Mouse (Mus musculus) skeletal muscle tissue, adult 2 months (tissue): ENCODE measurements around the gene Mical3.
A peak's percentile ranks its signal among the peaks of the same experiment; 100 is the strongest.
"Not testable (repeated sequence)": the region's sequence is repeated elsewhere in the genome, so short reads cannot be mapped to it uniquely, and the experiment has no call there.

ENCODE experiments used
- DNase-seq: peaks from one replicate; pipeline ENCODE4 v3.0.0-alpha.2; 2012; ENCODE audit warnings: low read depth, low spot score

The Mical3 gene

DNA sequence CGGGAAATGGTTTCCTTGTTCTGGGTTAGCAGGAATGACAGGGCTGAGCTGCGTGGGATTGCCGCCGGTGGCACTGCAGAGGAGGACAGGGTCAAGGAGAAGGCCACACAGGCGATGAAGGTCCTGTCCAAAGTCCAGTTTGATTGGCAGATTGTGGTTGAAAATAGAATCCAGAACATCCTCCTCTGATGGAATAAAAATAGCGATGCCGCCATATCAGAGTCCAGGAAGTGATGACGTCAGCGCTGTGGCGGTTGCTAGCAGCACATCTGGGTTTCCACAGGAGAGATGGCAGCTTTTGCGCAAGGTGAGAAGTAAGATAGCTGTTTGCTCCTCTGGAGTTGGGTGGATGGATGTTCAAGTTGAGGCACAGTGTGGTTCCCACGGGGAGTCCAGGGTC lies 198.2 kb downstream of the Mical3 start:
- DNase-seq = no peak

DNA sequence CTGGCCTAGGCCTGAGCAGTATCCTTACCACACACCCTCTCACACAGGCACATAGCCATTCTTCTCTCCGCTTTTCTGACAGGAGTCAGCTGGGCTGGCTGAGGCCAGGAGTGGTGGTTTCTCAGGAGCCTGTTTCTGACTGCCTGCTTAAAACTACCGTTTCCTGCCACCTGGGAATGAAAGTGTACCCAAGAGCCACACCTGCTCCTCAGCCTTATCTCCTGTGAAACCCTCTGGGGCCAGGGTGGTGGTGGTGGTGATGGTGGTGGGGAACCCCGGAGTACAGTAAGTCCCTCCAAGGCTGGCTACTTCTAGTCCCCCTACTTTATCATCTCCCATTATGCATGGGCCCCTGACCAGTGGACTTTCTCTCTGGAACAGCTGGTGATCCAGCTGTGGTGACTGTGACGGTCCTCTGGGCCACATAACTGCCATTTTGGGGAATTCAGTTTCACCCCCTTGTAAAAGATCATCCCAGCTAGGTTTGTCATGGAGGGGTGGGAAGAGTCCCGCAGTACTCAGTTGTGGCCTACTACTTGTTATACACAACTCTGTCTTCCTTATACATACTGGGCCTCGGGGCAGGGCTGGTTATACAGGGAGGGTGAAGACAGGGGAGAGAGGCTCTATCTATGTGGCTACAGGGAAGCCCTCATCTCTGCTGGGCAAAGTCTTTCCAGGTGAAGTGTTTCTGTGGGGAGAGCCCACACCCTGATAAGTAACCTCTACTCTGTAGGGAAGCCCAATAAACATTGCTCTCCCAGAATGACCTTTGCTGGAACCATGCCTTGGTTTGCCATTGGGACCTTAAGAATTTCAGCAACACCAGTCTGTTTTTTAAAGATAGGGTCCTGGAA lies 200.1 kb downstream of the Mical3 start:
- DNase-seq = no peak

DNA sequence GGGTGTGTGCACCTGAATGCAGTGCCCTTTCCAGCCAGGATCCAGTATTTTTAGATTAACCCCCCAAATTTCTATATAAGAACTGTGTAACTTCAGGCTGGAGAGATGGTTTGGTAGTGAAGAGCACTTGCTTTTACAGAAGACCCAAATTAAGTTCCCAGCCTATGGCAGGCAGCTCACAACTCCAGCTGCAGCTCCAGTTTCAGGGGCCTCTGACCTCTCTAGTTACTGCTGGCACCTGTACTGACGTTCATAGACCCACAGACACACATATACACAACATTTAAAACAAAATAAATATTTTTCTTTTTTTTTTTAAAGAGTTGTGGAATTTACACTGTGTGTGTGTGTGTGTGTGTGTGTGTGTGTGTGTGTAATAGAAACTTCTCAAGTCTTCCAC lies 201.4 kb downstream of the Mical3 start:
- no peak for DNase-seq

DNA sequence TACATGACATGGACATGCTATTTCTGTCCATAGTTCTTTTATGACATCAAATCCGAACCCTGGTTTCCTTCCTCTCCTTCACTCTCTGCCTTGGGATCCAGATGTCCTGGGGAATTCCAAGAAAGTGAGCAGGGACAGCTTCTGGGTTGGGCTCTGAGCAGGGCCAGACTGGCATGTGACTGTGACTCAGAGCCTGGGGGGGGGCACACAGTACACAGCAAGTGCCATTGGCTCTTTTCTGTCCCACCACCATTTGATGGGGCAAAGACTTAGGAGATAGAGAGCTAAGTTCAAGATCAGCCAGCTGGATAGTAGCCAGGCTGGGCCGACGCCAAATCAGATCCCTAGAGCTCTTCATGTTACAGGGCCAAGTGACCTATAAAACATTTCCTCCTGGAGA lies 203.0 kb downstream of the Mical3 start:
- peak; percentile 76 for DNase-seq

DNA sequence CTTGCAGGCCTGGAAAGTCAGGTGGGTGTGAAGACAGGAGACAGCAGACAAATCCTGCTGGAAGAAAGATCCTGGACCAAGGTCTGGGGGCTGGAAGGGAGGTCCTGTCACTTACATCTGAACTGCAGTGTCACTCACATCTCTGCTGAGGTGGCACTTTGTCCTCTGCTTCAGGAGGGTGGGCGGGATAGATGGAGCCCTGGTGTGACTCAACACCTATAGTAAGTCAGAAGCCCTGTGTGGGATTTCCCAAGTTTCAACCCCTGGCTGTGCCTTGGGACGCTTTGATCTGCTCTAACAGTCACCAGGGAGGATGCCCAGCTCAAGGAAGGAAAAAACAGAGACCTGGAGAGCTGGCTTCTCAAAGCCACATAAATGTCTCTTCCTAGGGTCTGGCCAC lies 203.9 kb downstream of the Mical3 start:
- no peak for DNase-seq

DNA sequence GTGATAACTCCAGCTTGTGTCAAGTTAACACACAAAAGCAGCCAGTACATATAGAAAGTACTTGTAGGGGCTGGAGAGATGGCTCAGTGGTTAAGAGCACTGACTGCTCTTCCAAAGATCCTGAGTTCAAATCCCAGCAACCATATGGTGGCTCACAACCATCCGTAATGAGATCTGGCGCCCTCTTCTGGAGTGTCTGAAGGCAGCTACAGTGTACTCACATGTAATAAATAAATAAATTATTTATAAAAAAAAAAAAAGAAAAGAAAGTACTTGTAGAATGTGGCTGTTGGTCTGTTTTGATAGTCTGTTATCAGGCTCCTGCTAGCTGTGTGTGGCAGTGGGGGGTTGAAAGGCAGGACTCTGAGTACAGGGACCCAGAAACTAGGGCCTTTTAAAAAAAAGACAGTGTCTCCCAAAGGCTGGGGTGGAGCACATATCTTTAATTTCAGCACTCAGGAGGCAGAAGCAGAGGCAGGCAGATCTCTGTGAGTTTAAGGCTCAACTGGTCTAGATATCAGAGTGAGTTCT lies 205.9 kb downstream of the Mical3 start:
- DNase-seq = not testable (repeated sequence)

DNA sequence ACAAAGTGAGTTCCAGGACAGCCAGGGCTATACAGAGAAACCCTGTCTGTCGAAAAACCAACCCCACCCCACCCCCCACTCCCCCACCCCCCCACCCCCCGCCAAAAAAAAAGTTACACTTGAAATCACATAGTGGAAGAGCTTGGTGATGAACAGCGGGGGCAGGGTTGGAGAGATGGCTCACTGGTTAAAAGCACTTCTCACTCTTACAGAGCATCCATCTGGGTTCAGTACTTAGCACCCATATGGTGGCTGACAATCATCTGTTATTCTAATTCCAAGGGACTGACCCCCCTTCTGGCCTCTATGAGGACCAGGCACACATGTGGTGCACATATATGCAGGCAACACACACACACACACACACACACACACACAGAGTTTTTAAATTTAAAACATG lies 212.8 kb downstream of the Mical3 start:
- no peak for DNase-seq

DNA sequence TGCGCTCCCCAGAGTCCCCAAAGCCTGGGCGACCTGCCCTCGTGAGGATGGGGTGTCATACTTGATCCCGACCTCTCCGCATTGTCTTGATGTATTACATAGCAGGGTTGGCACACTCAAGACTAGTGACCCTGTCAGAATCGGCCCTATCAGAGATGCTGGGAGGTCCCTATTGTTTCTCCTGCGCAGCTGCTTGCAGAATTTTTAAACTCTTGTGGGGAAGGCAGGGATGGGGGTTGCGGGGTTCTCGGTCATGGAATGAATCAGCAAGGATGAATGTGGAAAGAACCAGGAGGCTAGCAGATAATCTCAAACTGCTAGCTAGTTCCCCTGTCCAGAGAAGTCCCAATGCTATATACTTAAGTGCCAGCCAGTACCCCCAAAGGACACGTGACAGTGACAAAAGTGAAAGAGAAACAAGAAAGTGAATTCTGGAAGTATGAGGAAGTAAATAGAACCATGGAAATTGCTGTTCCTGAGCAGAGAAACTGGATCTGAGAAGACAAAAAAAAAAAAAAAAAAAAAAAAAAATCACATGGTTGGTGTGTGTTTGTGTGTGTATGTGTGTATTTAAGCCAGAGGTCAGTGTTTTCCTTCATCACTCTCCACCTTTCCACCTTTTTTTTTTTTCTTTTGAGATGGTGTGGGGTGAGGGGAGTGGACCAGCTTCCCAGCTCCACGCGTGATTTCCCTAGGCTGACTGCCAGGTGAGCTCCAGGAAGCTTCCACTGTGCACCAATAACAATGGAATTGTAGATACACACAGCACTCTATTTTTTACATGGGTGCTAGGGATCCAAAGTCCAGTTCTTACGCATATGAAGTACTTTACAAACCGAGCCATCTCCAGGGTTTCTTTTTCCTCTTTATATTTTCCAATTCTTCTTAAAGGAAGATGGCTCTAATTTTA lies 213.6 kb downstream of the Mical3 start:
- not testable (repeated sequence) for DNase-seq

DNA sequence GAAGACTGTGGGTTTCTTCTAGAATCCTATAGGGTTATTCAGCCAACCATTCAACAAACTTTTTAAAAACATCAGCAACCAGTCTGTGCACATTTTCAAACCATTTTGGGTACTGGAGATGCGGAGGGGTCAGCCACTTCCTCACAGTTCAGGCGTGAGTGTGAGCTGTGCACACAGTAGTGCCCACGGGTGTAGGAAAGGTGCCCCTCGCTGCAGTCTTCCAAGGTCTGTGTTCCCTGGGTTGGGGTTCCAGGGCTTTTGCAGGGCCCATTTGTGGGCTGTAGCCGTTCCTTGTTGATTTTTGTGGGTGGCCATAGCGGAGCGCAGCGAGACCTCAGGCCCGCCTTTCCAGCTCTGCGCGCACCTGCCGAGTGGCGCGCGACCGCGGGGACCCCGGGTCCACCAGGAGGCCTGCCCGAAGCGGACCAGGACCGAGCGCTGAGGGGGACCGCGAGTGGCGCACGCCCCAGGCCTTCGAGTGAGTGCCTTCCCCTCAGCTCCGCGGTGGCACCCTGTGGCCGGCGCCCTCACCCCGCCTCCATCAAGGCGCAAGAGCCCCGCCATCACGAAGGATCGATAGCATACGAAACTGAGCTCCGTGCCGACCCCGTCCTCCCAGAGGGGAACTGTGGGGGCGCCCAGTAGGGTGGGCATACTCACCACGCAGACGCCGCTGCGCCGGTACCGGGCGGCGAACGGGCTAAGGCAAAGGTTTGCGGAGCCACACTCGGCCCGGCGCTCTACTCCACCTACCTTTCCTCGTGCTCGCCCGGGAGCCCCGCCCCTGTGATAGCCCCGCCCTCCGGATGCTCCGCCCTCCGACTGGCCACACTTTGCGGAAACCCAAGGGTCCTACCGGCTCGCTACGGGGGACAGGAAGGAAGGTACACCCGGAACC lies 214.5 kb downstream of the Mical3 start, which contains the start of gene Bid:
Gene Bid (minus strand): TSS at position 780 of the 898 bp plus-strand sequence.
- DNase-seq = peak; percentile 51

DNA sequence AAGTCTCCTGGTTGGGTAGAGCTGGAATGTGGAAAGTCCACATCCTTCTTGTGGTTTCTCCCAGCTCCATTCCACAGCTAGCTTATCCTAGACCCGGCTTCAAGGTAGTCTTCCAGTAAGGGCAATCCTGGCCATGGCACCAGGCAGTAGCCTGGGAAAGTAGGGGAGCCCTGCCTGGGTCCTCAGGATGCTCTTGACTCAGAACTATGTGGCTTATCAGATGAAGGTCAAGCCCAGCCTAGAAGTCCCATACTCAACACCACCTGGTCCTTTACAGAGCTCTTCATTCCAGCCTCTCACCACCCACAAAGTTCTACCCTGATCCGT lies 215.2 kb downstream of the Mical3 start:
- DNase-seq = no peak

DNA sequence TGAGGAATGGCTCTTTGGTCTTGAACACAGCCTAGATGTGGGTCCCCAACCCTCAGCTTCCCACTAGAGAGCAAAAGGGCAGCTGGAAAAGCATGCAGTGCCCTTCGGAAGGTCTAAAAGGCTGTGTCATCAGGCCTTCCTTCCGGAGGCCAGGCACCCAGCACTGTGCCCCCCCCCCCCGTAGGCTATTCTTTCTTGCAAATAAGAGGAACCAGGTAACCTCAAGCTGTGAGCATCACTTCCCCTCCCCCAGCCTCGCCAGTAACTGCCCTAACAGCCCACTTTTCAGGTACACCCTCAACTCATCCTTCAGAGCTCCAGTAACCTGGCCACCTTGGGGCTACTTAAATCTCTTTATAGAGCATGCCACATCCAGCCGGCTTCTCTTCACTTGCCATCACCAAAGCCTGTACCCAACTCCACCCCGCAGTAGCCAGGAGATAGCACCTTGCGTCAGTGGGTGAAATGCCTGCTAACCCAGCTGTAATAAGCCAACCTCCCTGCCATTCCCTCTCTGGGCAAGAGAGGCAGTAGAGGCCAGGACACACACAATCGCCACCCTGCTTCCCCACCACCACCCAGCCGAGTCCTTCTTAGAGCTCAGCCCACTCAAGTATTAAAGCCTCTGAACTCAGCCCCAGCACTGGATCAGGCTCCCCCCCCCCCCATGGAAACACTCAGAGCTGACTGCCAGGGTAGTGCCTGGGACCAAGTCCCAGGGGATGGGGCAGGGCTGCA lies 215.7 kb downstream of the Mical3 start:
- DNase-seq = no peak

DNA sequence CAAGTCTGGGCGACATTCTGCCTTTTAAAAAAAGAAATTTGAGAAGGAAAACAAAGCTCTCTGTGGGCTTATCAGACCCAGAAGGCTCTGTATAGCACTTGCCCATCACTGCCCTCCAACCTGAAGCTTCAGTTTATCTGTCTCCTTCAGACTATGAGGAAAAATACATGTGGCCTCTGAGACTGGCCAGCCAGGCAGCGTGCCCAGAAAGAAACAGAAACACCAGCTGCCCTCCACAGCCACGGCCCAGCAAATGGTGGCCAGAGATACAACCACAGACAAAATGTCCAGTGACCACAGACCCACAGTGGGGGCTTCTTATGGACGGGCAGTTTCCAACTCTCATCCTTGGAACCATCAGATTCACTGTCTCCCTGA lies 216.3 kb downstream of the Mical3 start:
- no peak for DNase-seq

DNA sequence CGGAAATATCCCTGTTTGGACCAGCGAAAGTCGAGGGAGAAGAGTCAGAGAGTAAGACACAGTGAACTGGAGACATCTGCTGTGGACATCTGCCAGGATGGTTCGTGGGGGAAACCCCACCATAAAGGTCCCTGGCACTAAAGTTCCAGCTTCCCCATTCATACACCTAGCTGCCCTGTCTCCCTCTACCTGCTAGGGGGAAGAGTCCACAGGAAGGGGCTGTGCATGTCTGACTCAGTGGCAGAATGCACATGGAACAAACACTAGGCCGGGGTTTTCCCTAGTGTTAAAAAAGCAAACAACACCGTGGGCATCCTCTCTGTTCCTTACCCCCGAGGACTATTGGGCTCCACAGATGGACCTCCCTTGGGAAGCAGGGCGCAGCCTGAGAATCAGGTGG lies 217.0 kb downstream of the Mical3 start:
- DNase-seq = no peak

DNA sequence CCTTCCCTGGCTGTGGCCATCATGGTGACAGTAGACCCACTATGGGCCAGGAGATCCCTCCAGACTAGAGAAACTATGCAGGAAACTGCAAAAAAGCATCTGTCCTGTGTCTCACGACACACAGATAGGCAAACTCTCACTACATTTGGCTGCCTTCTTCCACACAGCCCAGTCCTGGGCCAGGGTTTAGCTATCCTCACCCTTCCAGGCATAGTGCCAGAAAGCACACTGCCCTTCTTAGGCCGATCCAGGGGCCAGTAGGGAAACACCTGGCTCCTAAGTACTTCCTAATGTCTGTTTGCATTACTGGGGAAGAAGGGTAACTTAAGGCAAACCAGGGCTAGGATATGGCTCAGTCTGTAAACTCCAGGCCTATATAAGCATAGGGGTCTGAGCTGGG lies 217.9 kb downstream of the Mical3 start:
- peak; percentile 46 for DNase-seq

DNA sequence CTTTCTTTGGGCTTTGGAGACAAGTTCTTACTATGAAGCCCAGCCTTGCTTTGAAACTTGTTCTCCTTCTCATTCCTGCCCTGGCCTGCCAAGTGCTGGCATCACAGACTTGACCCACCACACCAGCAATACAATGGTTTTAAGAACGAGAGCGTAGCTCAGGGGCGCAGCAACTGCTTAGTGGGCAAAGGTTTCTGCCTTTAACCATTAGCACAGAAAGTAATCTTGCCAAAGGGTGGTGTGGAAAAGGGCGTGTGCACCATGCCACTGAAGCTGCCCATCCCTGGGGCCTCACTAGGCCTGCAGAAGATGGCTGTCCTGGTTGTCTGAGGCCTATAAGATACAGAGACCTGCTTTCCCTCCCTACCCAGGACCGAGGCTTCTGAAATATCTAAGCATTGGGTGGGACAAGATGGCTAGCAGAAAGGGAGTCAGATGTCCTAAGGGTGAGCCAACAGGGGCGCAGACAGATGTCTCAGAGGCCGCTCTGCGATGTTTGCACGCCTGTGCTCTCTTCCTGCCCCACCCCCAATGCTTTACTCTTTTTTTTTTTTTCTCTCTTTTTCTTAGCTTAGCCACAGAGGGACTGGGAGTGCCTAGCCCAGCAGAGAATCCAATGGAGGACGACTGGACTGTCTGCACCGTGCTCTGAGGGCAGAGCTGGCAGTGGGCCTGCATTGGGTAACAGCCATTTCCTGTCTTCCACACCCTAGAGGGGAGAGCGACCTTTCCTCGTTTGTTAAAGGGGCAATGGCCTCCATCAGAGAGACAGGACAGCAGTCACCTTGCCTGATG lies 219.4 kb downstream of the Mical3 start:
- no peak for DNase-seq

DNA sequence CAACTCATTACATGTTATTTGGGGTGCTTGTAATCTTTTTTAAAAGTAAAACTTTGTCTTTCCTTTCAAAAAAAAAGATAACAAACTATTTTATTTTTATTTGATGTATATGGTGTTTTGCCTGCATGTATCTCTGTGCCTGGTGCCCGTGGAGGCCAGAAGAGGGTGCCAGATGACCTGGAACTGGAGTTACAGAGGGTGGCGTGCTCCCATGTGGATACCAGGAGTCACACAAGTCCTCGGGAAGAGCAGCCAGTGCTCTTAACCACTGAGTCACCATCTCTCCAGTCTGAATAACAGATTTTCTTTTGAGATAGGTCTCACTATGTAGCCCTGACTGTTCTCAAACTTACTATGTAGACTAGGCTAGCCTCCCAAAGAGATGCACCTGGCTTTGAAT lies 221.3 kb downstream of the Mical3 start:
- DNase-seq = no peak

DNA sequence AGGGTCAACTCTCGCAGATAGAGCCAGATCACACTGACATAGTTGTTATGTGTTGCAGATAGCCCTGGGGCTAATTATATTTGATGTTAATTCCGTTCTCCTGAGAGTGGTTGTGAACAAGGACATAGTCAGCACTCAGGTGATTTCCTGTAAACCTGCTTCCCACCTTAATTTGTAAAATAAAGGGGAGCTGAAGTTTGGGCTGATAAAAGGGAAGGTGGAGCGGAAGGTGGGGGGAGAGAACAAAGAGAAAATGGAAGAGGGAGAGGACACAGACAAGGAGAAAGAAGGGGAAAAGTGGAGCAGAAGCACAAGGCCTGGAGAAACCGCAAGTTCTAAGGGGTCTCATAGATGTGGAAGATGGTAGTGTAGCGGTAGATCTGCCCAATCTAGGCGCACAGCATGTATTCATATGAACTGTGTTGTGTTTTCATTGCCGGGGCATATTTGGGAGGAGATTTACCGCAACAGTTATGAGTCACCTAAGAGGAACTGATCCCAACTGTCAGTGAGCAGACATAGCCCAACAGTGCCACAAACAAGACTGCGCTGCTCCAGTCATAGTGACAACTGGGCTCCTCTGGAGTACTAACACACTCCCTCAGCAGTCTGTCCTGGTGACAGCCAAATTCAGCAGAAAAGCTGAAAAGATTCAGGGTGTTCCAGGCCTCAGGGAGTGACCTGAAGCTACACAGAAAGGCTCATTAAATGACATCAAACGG lies 222.8 kb downstream of the Mical3 start:
- DNase-seq = not testable (repeated sequence)

DNA sequence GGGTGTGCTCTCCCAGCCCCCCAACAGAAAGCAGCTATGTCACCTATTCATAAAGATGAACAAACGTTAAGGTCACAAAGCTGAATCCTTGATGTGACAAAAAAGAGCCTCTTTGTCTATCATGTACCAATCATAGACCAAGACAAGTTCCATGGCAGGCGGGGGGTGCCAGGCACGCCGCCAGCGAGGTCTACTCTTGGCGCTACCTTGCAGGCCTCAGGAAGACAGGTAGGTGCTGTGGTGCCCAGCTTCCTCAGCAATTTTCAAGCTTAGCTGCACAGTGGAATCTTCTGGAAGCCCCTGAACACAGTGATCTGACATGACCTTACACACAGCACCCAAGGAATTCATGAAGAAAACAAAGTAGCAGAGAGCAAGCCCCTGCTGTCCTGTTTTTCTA lies 224.3 kb downstream of the Mical3 start:
- DNase-seq = no peak

DNA sequence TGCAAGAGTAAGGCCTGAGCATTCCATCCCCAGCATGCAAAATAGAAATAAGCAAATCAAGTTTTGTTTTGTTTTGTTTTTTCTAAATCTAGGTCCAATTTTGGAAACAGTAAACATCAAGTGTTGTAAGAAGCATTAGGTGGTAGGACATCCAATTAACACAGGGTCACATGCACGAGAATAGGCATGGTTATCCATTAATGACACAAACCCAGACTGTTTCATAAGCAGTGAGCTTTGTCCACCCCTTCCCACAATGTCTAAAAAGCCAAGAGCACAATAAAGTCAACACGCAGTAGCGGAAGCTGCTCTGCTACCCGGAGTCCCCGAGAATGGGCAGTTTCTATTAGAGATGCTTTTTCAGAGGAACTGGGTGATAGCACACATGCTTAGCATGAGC lies 225.7 kb downstream of the Mical3 start:
- DNase-seq = no peak
